In genomic region chr8:71310446-71310845, GRCm38 (mm10) we compare ENCODE assay signal across 11 mouse cellular contexts. TPM values are rescaled to one million over a fixed set of nuclear protein-coding genes. Genes with fewer than 3 reads are reported as not detected.
DNase-seq lines count a peak whose midpoint lies in the region; TF ChIP-seq lines count a peak whose summit lies in the region.
"Had no signal": no experiment of that assay in that cellular context is flagged by ENCODE, and none has a peak within 500 bp of the region (broad histone marks: within the 10 kb centered on the region; RNA-seq: fewer than 3 reads in every experiment).

No protein-coding gene starts in this region.

- peak; percentile 65 for TF ChIP-seq POLR2A in CH12.LX (IDR thresholded peaks at IDR 0.05; ENCODE audit: low read depth, low read length)

- peak overlapping the region; percentile 85 for H3K4me2 ChIP-seq in CH12.LX (ENCODE audit: insufficient read depth, low read depth, poor library complexity, severe bottlenecking)
- H3K4me2 ChIP-seq: midbrain, embryonic 12.5 days had no signal

- H3K4me1 ChIP-seq in CH12.LX (ENCODE audit: control insufficient read depth in 1 of 2, insufficient read depth in 2 of 2), result peaks cover 22 to 77% of the 10 kb centered on the region in 2 experiments

- peak; percentile 51 for DNase-seq in 3134 (ENCODE audit: extremely low read depth, insufficient read length, low spot score)
- DNase-seq in CH12.LX (ENCODE audit: extremely low read depth), result peak; percentile 79
- DNase-seq in gastrocnemius, postnatal 25 days, result peak; percentile 49
- peak; percentile 35 to 63 for DNase-seq in heart, postnatal 36 days
- no peak for DNase-seq in right cerebral cortex, postnatal 14 days
- no peak for DNase-seq in cerebellum, postnatal 14 days
- no peak for DNase-seq in layer of hippocampus, postnatal 36 days
- DNase-seq in spleen, postnatal 4 days (ENCODE audit: low spot score in 2 of 2), result no peak
- DNase-seq: cerebellum, adult 9-10 months had no signal

- no peaks in the 10 kb centered on the region for H3K27me3 ChIP-seq in CH12.LX (replicated peaks)
- H3K27me3 ChIP-seq: midbrain, embryonic 12.5 days; Patski had no signal

- TF ChIP-seq RAD21 in CH12.LX (IDR thresholded peaks at IDR 0.05; ENCODE audit: low read depth, low read length), result no peak

- TF ChIP-seq EP300 in CH12.LX (IDR thresholded peaks at IDR 0.05; ENCODE audit: low read length), result 0 out of 2 replicates have a peak, but pooled peaks have one; percentile 16

- no peaks in the 10 kb centered on the region for H3K9me3 ChIP-seq in CH12.LX (replicated peaks; ENCODE audit: low read length)
- H3K9me3 ChIP-seq: midbrain, embryonic 12.5 days had no signal

- no peak for TF ChIP-seq CTCF in CH12.LX (conservative IDR thresholded peaks at IDR 0.05 in 1 of 2, IDR thresholded peaks at IDR 0.05 in 1 of 2; ENCODE audit: low read depth in 2 of 2, low read length in 2 of 2)

- dilution Hi-C loops in CH12.LX (cut with MboI; ENCODE audit: extremely low pct_ligation_motif_present, extremely low pct_unique_long_range_greater_than_20kb, low sequenced_read_pairs), result no loop called here

- peak overlapping the region; percentile 83 for H3K9ac ChIP-seq in CH12.LX (ENCODE audit: insufficient read depth, low read depth)
- H3K9ac ChIP-seq: midbrain, embryonic 12.5 days had no signal

- peaks cover 9 to 40% of the 10 kb centered on the region in 2 experiments for H3K36me3 ChIP-seq in CH12.LX (replicated peaks in 1 of 2; ENCODE audit: control insufficient read depth in 1 of 2, insufficient read depth in 1 of 2, low read length in 1 of 2)

- in situ Hi-C loops in CH12.LX (cut with MboI; ENCODE audit: low pct_ligation_motif_present, low pct_unique_long_range_greater_than_20kb, low sequenced_read_pairs), result no loop called here

- no peaks in the 10 kb centered on the region for H3K79me2 ChIP-seq in CH12.LX (replicated peaks; ENCODE audit: control insufficient read depth, extremely low read depth, insufficient read depth, poor library complexity, severe bottlenecking)

- H3K27ac ChIP-seq in CH12.LX (ENCODE audit: insufficient read depth, low read depth), result peak overlapping the region; percentile 28; the same call in 1 of the 2 replicates
- H3K27ac ChIP-seq: midbrain, embryonic 12.5 days had no signal

- peak overlapping the region; percentile 18 to 30 (median 22) for H3K4me3 ChIP-seq in CH12.LX (replicated peaks in 1 of 3; ENCODE audit: low read depth in 2 of 3, low read length in 2 of 3, poor library complexity in 1 of 3)
- H3K4me3 ChIP-seq: midbrain, embryonic 12.5 days had no signal

- intact Hi-C loops in heart, postnatal 36 days (cut with DNase I), result no loop called here

TF ChIP-seq in CH12.LX, 34 proteins besides CTCF, POLR2A, EP300 and RAD21:
- TF ChIP-seq SIN3A (IDR thresholded peaks at IDR 0.05; ENCODE audit: low read length), result no peak
- no peak for TF ChIP-seq ZMIZ1 (IDR thresholded peaks at IDR 0.05; ENCODE audit: low read depth, low read length)
- TF ChIP-seq TCF12 (IDR thresholded peaks at IDR 0.05; ENCODE audit: low read depth, low read length), result peak; percentile 50; the same call in 1 of the 2 replicates
- peak; percentile 56; the same call in 1 of the 2 replicates for TF ChIP-seq NELFE (IDR thresholded peaks at IDR 0.05; ENCODE audit: low read depth, low read length)
- TF ChIP-seq POLR2AphosphoS2 (IDR thresholded peaks at IDR 0.05; ENCODE audit: low read depth, low read length), result no peak; the same call in 1 of the 2 replicates
- TF ChIP-seq BHLHE40 (IDR thresholded peaks at IDR 0.05; ENCODE audit: low read depth, low read length), result peak; percentile 75
- TF ChIP-seq ZNF384 (IDR thresholded peaks at IDR 0.05; ENCODE audit: low read depth, low read length), result no peak
- no peak for TF ChIP-seq MAFK (IDR thresholded peaks at IDR 0.05; ENCODE audit: insufficient replicate concordance, low read length)
- TF ChIP-seq CHD1 (IDR thresholded peaks at IDR 0.05; ENCODE audit: low read depth, low read length), result no peak
- no peak for TF ChIP-seq RCOR1 (conservative IDR thresholded peaks at IDR 0.05; ENCODE audit: low read depth, low read length)
- TF ChIP-seq E2F4 (IDR thresholded peaks at IDR 0.05; ENCODE audit: insufficient replicate concordance, low read depth, low read length), result no peak
- 0 out of 2 replicates have a peak, but pooled peaks have one; percentile 18 for TF ChIP-seq JUND (conservative IDR thresholded peaks at IDR 0.05; ENCODE audit: low read depth, low read length)
- no peak for TF ChIP-seq ZC3H11A (IDR thresholded peaks at IDR 0.05; ENCODE audit: low read depth, low read length)
- peak; percentile 59 for TF ChIP-seq HCFC1 (IDR thresholded peaks at IDR 0.05; ENCODE audit: low read depth, low read length)
- TF ChIP-seq CHD2 (IDR thresholded peaks at IDR 0.05; ENCODE audit: low read length), result no peak
- 0 out of 2 replicates have a peak, but pooled peaks have one; percentile 7 for TF ChIP-seq ETS1 (conservative IDR thresholded peaks at IDR 0.05; ENCODE audit: low read depth, low read length)
- no peak for TF ChIP-seq NRF1 (IDR thresholded peaks at IDR 0.05; ENCODE audit: low read depth, low read length)
- no peak for TF ChIP-seq USF2 (conservative IDR thresholded peaks at IDR 0.05; ENCODE audit: low read depth, low read length)
- peak; percentile 94 for TF ChIP-seq ELF1 (IDR thresholded peaks at IDR 0.05; ENCODE audit: low read depth, low read length)
- no peak for TF ChIP-seq ZKSCAN1 (IDR thresholded peaks at IDR 0.05; ENCODE audit: borderline replicate concordance, low read depth, low read length)
- no peak for TF ChIP-seq MYC (IDR thresholded peaks at IDR 0.05; ENCODE audit: low read depth, low read length)
- TF ChIP-seq MEF2A (IDR thresholded peaks at IDR 0.05; ENCODE audit: borderline replicate concordance, low read depth, low read length), result no peak
- no peak for TF ChIP-seq SMC3 (IDR thresholded peaks at IDR 0.05; ENCODE audit: low read depth, low read length)
- no peak for TF ChIP-seq MAX (IDR thresholded peaks at IDR 0.05; ENCODE audit: low read length)
- TF ChIP-seq KAT2A (IDR thresholded peaks at IDR 0.05; ENCODE audit: insufficient replicate concordance, low read length), result 0 out of 2 replicates have a peak, but pooled peaks have one; percentile 17
- no peak for TF ChIP-seq IRF4 (IDR thresholded peaks at IDR 0.05; ENCODE audit: low read depth, low read length)
- TF ChIP-seq JUN (IDR thresholded peaks at IDR 0.05; ENCODE audit: insufficient read depth, low read depth, low read length), result peak; percentile 30; the same call in 1 of the 2 replicates
- no peak for TF ChIP-seq UBTF (IDR thresholded peaks at IDR 0.05; ENCODE audit: low read depth, low read length)
- TF ChIP-seq MAZ (IDR thresholded peaks at IDR 0.05; ENCODE audit: low read depth, low read length), result no peak
- TF ChIP-seq MXI1 (IDR thresholded peaks at IDR 0.05; ENCODE audit: low read depth, low read length), result no peak
- peak; percentile 81; the same call in 1 of the 2 replicates for TF ChIP-seq TBP (conservative IDR thresholded peaks at IDR 0.05; ENCODE audit: low read depth, low read length)
- TF ChIP-seq USF1 (IDR thresholded peaks at IDR 0.05; ENCODE audit: low read depth, low read length), result no peak
- no peak for TF ChIP-seq PAX5 (IDR thresholded peaks at IDR 0.05; ENCODE audit: low read length)
- TF ChIP-seq GABPA (IDR thresholded peaks at IDR 0.05; ENCODE audit: insufficient replicate concordance, low read depth, low read length), result no peak

RNA-seq across cellular contexts. Expression of gene Haus8, which starts 37.7 kb away (rescaled TPM):
- total RNA-seq in CH12.LX (2012; rRNA removed), result 25.1 and 33.7 TPM in 2 replicates
- 21.0 and 25.2 TPM in 2 replicates for total RNA-seq in CH12.LX (2014; rRNA removed)
- 30.3 and 40.5 TPM in 2 replicates for polyA plus RNA-seq in CH12.LX (2012; ENCODE audit: insufficient read length, low read depth)
- total RNA-seq in gastrocnemius, postnatal 25 days (2021), result 10 to 100 TPM in 1 of 2 experiments, 1 to 10 TPM in 1; 7.4 to 11.3 TPM
- total RNA-seq in heart, postnatal 36 days (2021), result 10 to 100 TPM; 27.4 to 29.9 TPM
- 1 to 10 TPM; 7.8 to 9.9 TPM for total RNA-seq in layer of hippocampus, postnatal 36 days (2021)

RNA-seq across cellular contexts. Expression of gene Myo9b, which starts 37.9 kb away (rescaled TPM):
- 26.1 and 29.0 TPM in 2 replicates for total RNA-seq in CH12.LX (2012; rRNA removed)
- 14.2 and 15.3 TPM in 2 replicates for total RNA-seq in CH12.LX (2014; rRNA removed)
- 31.5 and 36.2 TPM in 2 replicates for polyA plus RNA-seq in CH12.LX (2012; ENCODE audit: insufficient read length, low read depth)
- 10 to 100 TPM in 1 of 2 experiments, 1 to 10 TPM in 1; 9.1 to 12.2 TPM for total RNA-seq in gastrocnemius, postnatal 25 days (2021)
- total RNA-seq in heart, postnatal 36 days (2021), result 10 to 100 TPM; 24.1 to 28.2 TPM
- 10 to 100 TPM; 32.9 to 36.4 TPM for total RNA-seq in layer of hippocampus, postnatal 36 days (2021)

RNA-seq across cellular contexts. Expression of gene Use1, which starts 56.2 kb away (rescaled TPM):
- total RNA-seq in CH12.LX (2012; rRNA removed) (118 and 130 TPM in 2 replicates), CH12.LX (2014; rRNA removed) (69.6 and 78.4 TPM in 2 replicates)
- polyA plus RNA-seq in CH12.LX (2012; ENCODE audit: insufficient read length, low read depth), result 98.7 and 111 TPM in 2 replicates
- 10 to 100 TPM; 84.5 to 94.4 TPM for total RNA-seq in gastrocnemius, postnatal 25 days (2021)
- total RNA-seq in heart, postnatal 36 days (2021), result 100 to 1,000 TPM; 148 to 149 TPM
- 100 to 1,000 TPM; 105 to 108 TPM for total RNA-seq in layer of hippocampus, postnatal 36 days (2021)

Comparison
In these comparisons a context has a peak if more than half of its experiments do, and no peak if none do; other contexts are left out.
1. DNase-seq: peak in 3134 (single experiment), CH12.LX (single experiment), gastrocnemius, postnatal 25 days (single experiment) and heart, postnatal 36 days (2 of 2); none in right cerebral cortex, postnatal 14 days (single experiment), cerebellum, postnatal 14 days (0 of 2), layer of hippocampus, postnatal 36 days (0 of 2) and spleen, postnatal 4 days (0 of 2).